Mouse (Mus musculus): ENCODE data around the gene Lyg1. TPM values are rescaled to one million over a fixed set of nuclear protein-coding genes. Genes with fewer than 3 reads are reported as not detected.

The Lyg1 gene
- polyA plus RNA-seq, 1 experiment from 2014 or later: not detected

Other genes with a start within 250 kb of the Lyg1 start
- gene 2010300C02Rik, start 237.7 kb downstream of the Lyg1 start, polyA plus RNA-seq (2016; fragmentation: Nextera tagmentation; extraction: Ambion mirVana): 0.27 and 0.35 TPM in 2 replicates
- 2.2 and 2.3 TPM in 2 replicates for gene Tsga10, start 91.3 kb downstream of the Lyg1 start, polyA plus RNA-seq (2016; fragmentation: Nextera tagmentation; extraction: Ambion mirVana)
- gene Lipt1, start 86.0 kb downstream of the Lyg1 start, polyA plus RNA-seq (2016; fragmentation: Nextera tagmentation; extraction: Ambion mirVana): 6.8 and 8.0 TPM in 2 replicates
- gene Mitd1, start 67.3 kb downstream of the Lyg1 start, polyA plus RNA-seq (2016; fragmentation: Nextera tagmentation; extraction: Ambion mirVana): 18.7 and 22.3 TPM in 2 replicates
- 216 and 221 TPM in 2 replicates for gene Mrpl30, start 67.3 kb downstream of the Lyg1 start, polyA plus RNA-seq (2016; fragmentation: Nextera tagmentation; extraction: Ambion mirVana)
- gene Lyg2, start 41.3 kb downstream of the Lyg1 start, polyA plus RNA-seq (2016; fragmentation: Nextera tagmentation; extraction: Ambion mirVana): not detected in 2 replicates
- 82.7 and 86.3 TPM in 2 replicates for gene Txndc9, start 40.1 kb upstream of the Lyg1 start, polyA plus RNA-seq (2016; fragmentation: Nextera tagmentation; extraction: Ambion mirVana)
- 28.5 and 28.8 TPM in 2 replicates for gene Eif5b, start 40.3 kb upstream of the Lyg1 start, polyA plus RNA-seq (2016; fragmentation: Nextera tagmentation; extraction: Ambion mirVana)
- 28.1 and 28.4 TPM in 2 replicates for gene Rev1, start 172.0 kb upstream of the Lyg1 start, polyA plus RNA-seq (2016; fragmentation: Nextera tagmentation; extraction: Ambion mirVana)